Mouse (Mus musculus) heart, embryonic 13.5 days (tissue): Measurements from ENCODE around the gene Noc4l. TPM values are rescaled to one million over a fixed set of nuclear protein-coding genes. Genes with fewer than 3 reads are reported as not detected.

Experiments
- ATAC-seq: fragments of 200-750 bp; cut with Nextera tagmentation; 2 replicates; pipeline ENCODE4 v1.8.0; 2017; ENCODE audit warnings: moderate TSS enrichment; ENCODE audit not compliant: insufficient number of reproducible peaks, low FRiP score, low TSS enrichment; ENCODE audit errors: extremely low read depth
- H3K27ac ChIP-seq: fragments of 300-500 bp; sonication (generic); replicated peaks from 2 replicates; pipeline ENCODE4 v1.5.1; 2015; ENCODE audit warnings: moderate library complexity, mild to moderate bottlenecking, inconsistent platforms
- H3K27me3 ChIP-seq: fragments of 300-500 bp; sonication (generic); replicated peaks from 2 replicates; pipeline ENCODE4 v1.6.1; 2015; ENCODE audit warnings: mild to moderate bottlenecking, inconsistent platforms
- H3K36me3 ChIP-seq: fragments of 300-500 bp; sonication (generic); 2 replicates; pipeline ENCODE4 v1.6.1; 2015; ENCODE audit warnings: mild to moderate bottlenecking, inconsistent platforms
- H3K4me1 ChIP-seq: fragments of 300-500 bp; sonication (generic); 2 replicates; pipeline ENCODE4 v1.6.1; 2015; ENCODE audit warnings: inconsistent platforms
- H3K4me2 ChIP-seq: fragments of 300-500 bp; sonication (generic); 2 replicates; pipeline ENCODE4 v1.6.1; 2015; ENCODE audit warnings: inconsistent platforms, mild to moderate bottlenecking, moderate library complexity
- H3K4me3 ChIP-seq: fragments of 300-500 bp; sonication (generic); 2 replicates; pipeline ENCODE4 v1.5.1; 2015; ENCODE audit warnings: moderate library complexity, mild to moderate bottlenecking, inconsistent platforms
- H3K9ac ChIP-seq: fragments of 300-500 bp; sonication (generic); 2 replicates; pipeline ENCODE4 v1.6.1; 2015; ENCODE audit warnings: inconsistent platforms, mild to moderate bottlenecking, moderate library complexity
- H3K9me3 ChIP-seq: fragments of 300-500 bp; sonication (generic); 2 replicates; pipeline ENCODE4 v1.6.1; 2016; ENCODE audit warnings: inconsistent platforms
- WGBS: fragments of 180-500 bp; shearing (Covaris S2); methylation state at CpG from one replicate; pipeline ENCODE4 v1.1.7; 2015; ENCODE audit warnings: mixed read lengths; 5-methylcytosine and 5-hydroxymethylcytosine counted together
- microRNA-seq: library from miRNA; unstranded; fragments of <30 nt; microRNA quantifications from one replicate; pipeline ENCODE4, GENCODE M21; 2016
- polyA plus RNA-seq: library from polyadenylated mRNA; unstranded; fragments of >200 nt; fragmentation: Nextera tagmentation; extraction: Ambion mirVana; gene quantifications from 2 replicates; pipeline ENCODE4 v1.2.1, GENCODE M21; 2015

Gene Noc4l
- polyA plus RNA-seq, 1 experiment from 2014 or later: 32.3 TPM

DNA sequence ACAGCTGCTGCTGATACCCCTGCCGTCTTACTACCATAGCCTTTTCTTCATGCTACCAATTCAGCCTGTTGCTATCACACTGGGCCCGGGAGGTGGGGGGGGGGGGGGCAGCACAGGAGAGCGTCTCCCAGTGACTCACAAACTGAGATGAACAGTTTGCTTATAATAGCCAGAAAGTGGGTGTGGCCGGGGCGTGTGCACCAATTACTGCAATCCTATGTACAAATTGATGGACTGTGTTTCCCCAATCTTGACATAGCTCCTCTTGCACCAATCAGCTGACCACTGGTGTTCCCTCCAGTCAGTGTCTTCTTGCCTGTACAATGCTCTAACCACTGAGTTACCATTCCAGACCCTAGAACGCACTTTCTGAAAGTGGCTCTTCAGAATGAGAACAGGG is 44.9 kb downstream of the Noc4l start:
- H3K4me2 ChIP-seq: no peak overlapping the region
- no peaks in the 10 kb centered on the region for H3K9me3 ChIP-seq
- 57% methylated on average over 6 of the region's 6 CpGs for WGBS
- no peaks in the 10 kb centered on the region for H3K36me3 ChIP-seq
- H3K4me3 ChIP-seq: no peak overlapping the region
- peaks cover 4% of the 10 kb centered on the region; the same call in 1 of the 2 replicates for H3K27me3 ChIP-seq
- no peak overlapping the region for H3K9ac ChIP-seq
- no peak overlapping the region for H3K27ac ChIP-seq
- no peaks in the 10 kb centered on the region for H3K4me1 ChIP-seq
- ATAC-seq: no peak

DNA sequence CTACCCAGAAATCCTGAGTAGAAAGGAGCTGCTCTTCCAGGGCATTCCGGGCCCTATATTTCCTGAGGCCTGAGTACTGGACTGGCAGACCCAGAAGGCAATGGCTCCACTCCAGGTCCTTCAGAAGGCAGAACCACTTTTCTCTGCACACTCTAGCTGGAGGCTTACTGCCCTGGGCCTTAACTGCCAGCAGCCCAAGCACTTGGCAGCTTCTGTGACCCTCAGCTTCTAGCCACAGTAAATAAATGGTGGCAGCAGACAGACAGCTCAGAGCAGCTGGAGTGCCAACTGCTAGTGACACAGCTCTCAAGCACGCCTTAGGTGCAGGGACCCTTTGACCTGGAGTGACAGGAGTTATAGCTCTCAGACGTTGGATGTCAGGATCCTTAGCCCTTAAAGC is 45.5 kb downstream of the Noc4l start:
- no peak overlapping the region for H3K9ac ChIP-seq
- H3K9me3 ChIP-seq: no peaks in the 10 kb centered on the region
- ATAC-seq: no peak
- H3K4me3 ChIP-seq: no peak overlapping the region
- no peak overlapping the region for H3K27ac ChIP-seq
- H3K4me1 ChIP-seq: no peaks in the 10 kb centered on the region
- WGBS: 60% methylated on average over 3 of the region's 3 CpGs
- no peak overlapping the region for H3K4me2 ChIP-seq
- H3K36me3 ChIP-seq: no peaks in the 10 kb centered on the region
- peaks cover 10% of the 10 kb centered on the region for H3K27me3 ChIP-seq

DNA sequence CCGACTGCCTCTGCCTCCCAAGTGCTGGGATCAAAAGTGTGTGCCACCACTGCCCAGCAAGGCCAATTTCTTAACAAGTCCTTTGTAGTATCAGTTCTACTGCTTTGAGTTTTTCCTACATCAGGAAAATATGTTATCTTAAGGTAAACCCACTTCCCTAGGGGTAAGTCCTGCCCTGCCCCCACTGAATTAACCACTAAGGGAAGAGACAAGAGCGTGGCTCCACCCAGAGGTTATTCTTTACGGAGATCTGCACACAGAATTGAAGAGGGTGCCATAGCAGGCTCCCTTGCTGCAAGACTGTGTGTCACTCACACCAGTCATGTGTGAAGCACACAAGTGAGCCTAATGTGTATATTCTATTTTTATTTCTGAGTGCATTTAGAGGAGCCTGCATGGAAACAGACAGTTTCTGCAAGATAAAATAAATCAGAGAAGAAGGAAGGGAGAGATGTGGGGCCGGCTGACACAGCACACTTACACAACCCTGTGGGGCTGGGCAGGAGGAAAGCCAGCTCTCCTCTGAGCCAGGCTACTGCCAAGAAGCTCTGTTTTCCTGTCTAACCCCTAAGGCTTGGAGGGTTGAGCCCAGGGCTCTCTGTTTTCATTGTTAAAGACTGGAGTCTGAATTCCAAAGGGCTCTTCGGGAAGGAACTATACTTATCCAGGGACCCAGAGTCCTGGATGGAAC is 47.5 kb downstream of the Noc4l start:
- Histone ChIP-seq H3K9me3 (no peaks in the 10 kb centered on the region), H3K4me1 (no peaks in the 10 kb centered on the region), H3K27me3 (peaks cover 25% of the 10 kb centered on the region), H3K4me2 (no peak overlapping the region), H3K4me3 (no peak overlapping the region), H3K27ac (no peak overlapping the region), H3K9ac (no peak overlapping the region), H3K36me3 (no peaks in the 10 kb centered on the region)
- 43% methylated on average over 5 of the region's 5 CpGs for WGBS
- ATAC-seq: no peak

DNA sequence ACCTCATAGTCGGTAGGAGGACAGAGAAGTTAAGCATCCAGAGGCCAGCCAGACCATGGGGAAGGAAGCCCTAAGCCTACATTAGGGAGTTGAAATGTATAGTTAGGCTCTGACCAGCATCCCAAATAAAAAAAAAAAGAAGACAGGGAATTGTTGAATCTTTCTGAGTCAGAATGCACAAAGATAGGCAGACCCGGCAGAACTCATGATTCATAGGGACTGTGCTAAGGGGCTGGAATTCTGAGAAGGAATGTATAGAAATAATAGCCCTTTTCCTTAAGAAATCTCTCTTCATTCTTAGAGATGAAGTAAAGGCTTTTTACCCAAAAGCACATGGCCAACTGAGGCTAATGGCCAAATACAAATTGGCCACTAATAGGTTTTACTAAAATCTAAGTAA is 48.9 kb downstream of the Noc4l start:
- H3K4me3 ChIP-seq: no peak overlapping the region
- H3K4me1 ChIP-seq: no peaks in the 10 kb centered on the region
- no peaks in the 10 kb centered on the region for H3K36me3 ChIP-seq
- no peak for ATAC-seq
- no peak overlapping the region for H3K4me2 ChIP-seq
- H3K9ac ChIP-seq: no peak overlapping the region
- H3K27ac ChIP-seq: no peak overlapping the region
- no peaks in the 10 kb centered on the region for H3K9me3 ChIP-seq
- WGBS: 79% methylated on average over 2 of the region's 2 CpGs
- H3K27me3 ChIP-seq: peaks cover 37% of the 10 kb centered on the region

DNA sequence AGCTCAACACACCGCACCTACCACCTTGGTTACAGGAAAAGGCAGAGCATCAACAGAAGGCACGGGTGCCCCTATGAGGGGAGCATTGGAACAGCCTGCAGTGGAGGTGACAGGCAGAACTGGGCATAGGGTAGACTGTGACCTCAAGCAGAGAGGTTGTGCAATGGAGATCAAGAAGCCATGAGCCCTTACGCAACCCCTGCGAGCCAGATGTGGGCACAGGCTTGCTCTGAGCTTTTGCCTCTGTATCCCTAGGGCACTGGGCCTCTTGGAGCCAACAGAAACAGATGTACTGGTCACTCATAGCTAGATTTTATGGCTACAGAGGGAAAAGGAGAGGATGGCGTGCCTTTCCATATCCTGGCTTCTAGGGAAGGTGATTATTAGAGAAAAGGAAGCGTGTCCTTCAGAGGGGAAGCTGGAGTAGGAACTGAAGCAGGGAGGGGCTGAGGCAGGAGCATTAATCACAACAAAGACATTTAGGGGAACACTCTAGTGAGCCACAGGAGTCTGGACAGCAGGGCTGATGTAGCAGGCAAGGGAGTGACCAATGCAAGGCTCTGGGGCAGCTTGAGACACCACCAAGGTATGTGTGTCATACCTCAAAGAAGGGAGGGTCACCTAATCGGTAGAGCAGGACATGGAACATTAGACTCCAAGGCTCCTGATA is 50.1 kb downstream of the Noc4l start:
- no peaks in the 10 kb centered on the region for H3K9me3 ChIP-seq
- no peak for ATAC-seq

More for the DNA sequence above, 50.1 kb downstream of the Noc4l start:
- 67% methylated on average over 7 of the region's 7 CpGs for WGBS
- Histone ChIP-seq H3K27ac (no peak overlapping the region), H3K27me3 (peaks cover 39% of the 10 kb centered on the region), H3K9ac (no peak overlapping the region), H3K36me3 (no peaks in the 10 kb centered on the region), H3K4me1 (peaks cover 6% of the 10 kb centered on the region; the same call in 1 of the 2 replicates), H3K4me2 (no peak overlapping the region), H3K4me3 (no peak overlapping the region)

Small RNA genes within 50 kb of the gene (microRNA-seq; reads per million reads assigned to microRNA genes)
- gene Mir7026: 3.1 reads per million, percentile 12 among the genes with 10 or more reads in this experiment

Other genes starting within 250 kb of the Noc4l start
- 6.2 and 7.0 TPM in 2 replicates for gene Fbrsl1, start 204.9 kb downstream of the Noc4l start, polyA plus RNA-seq
- not detected in 2 replicates for gene Galnt9, start 109.1 kb downstream of the Noc4l start, polyA plus RNA-seq
- gene Ddx51, start within 50 bp of the Noc4l start, polyA plus RNA-seq: 11.3 and 13.9 TPM in 2 replicates
- 26.5 and 27.0 TPM in 2 replicates for gene Ep400, start 117.3 kb upstream of the Noc4l start, polyA plus RNA-seq
- 32.6 and 39.3 TPM in 2 replicates for gene Pus1, start 127.2 kb upstream of the Noc4l start, polyA plus RNA-seq
- 10.6 and 11.8 TPM in 2 replicates for gene Ulk1, start 156.7 kb upstream of the Noc4l start, polyA plus RNA-seq
- gene Hscb, start 186.4 kb upstream of the Noc4l start, polyA plus RNA-seq: 28.3 and 29.7 TPM in 2 replicates
- gene Chek2, start 186.6 kb upstream of the Noc4l start, polyA plus RNA-seq: 18.2 and 19.8 TPM in 2 replicates
- gene Ttc28, start 226.4 kb upstream of the Noc4l start, polyA plus RNA-seq: 5.7 and 7.6 TPM in 2 replicates